In genomic region chr2:164443051-164443437, GRCm38 (mm10) we compare ENCODE assay signal across 8 mouse cellular contexts. TPM values are rescaled to one million over a fixed set of nuclear protein-coding genes. Genes with fewer than 3 reads are reported as not detected.
DNase-seq lines count a peak whose midpoint lies in the region; ATAC-seq lines count a peak whose summit lies in the region.

No protein-coding gene starts in this region.

- H3K9ac ChIP-seq in heart, embryonic 14.5 days (ENCODE audit: low read length) = peak overlapping the region; percentile 87
- peak overlapping the region; percentile 54 for H3K9ac ChIP-seq in liver, embryonic 16.5 days (ENCODE audit: low read depth, low read length)
- peak overlapping the region; percentile 59 for H3K9ac ChIP-seq in neural tube, embryonic 12.5 days
- peak overlapping the region; percentile 57 for H3K9ac ChIP-seq in stomach, embryonic 15.5 days

- H3K27ac ChIP-seq in forebrain, embryonic 10.5 days = peak overlapping the region; percentile 88
- peak overlapping the region; percentile 72 to 74 for H3K27ac ChIP-seq in heart, embryonic 14.5 days (replicated peaks in 1 of 2; ENCODE audit: control insufficient read depth in 1 of 2, insufficient read depth in 1 of 2, low read depth in 2 of 2, low read length in 2 of 2)
- H3K27ac ChIP-seq in liver, embryonic 16.5 days (ENCODE audit: low read length) = peak overlapping the region; percentile 18; the same call in 1 of the 2 replicates
- no peak overlapping the region for H3K27ac ChIP-seq in neural tube, embryonic 12.5 days
- peak overlapping the region; percentile 86 for H3K27ac ChIP-seq in stomach, embryonic 15.5 days

- peaks cover 45% of the 10 kb centered on the region for H3K27me3 ChIP-seq in forebrain, embryonic 10.5 days (ENCODE audit: poor library complexity, severe bottlenecking)
- H3K27me3 ChIP-seq in heart, embryonic 14.5 days (ENCODE audit: control insufficient read depth, insufficient read depth, low read length) = no peaks in the 10 kb centered on the region
- H3K27me3 ChIP-seq in liver, embryonic 16.5 days (ENCODE audit: control insufficient read depth, insufficient read depth, low read depth, low read length) = peaks cover 21% of the 10 kb centered on the region
- peaks cover 17% of the 10 kb centered on the region for H3K27me3 ChIP-seq in neural tube, embryonic 12.5 days (replicated peaks)
- no peaks in the 10 kb centered on the region for H3K27me3 ChIP-seq in stomach, embryonic 15.5 days (replicated peaks)

- H3K4me3 ChIP-seq in forebrain, embryonic 10.5 days = peak overlapping the region; percentile 76
- H3K4me3 ChIP-seq in heart, embryonic 14.5 days (ENCODE audit: control insufficient read depth in 1 of 2, insufficient read depth in 1 of 2, low read depth in 1 of 2, low read length in 2 of 2) = peak overlapping the region; percentile 67 to 68
- peak overlapping the region; percentile 57 for H3K4me3 ChIP-seq in liver, embryonic 16.5 days (ENCODE audit: low read depth, low read length)
- H3K4me3 ChIP-seq in neural tube, embryonic 12.5 days = peak overlapping the region; percentile 48
- H3K4me3 ChIP-seq in stomach, embryonic 15.5 days (replicated peaks) = peak overlapping the region; percentile 57

- no peaks in the 10 kb centered on the region; the same call in 1 of the 2 replicates for H3K36me3 ChIP-seq in forebrain, embryonic 10.5 days (replicated peaks)
- H3K36me3 ChIP-seq in heart, embryonic 14.5 days (ENCODE audit: control insufficient read depth, insufficient read depth, low read length) = no peaks in the 10 kb centered on the region
- H3K36me3 ChIP-seq in liver, embryonic 16.5 days (ENCODE audit: control insufficient read depth, insufficient read depth) = no peaks in the 10 kb centered on the region
- H3K36me3 ChIP-seq in neural tube, embryonic 12.5 days = no peaks in the 10 kb centered on the region
- H3K36me3 ChIP-seq in stomach, embryonic 15.5 days = no peaks in the 10 kb centered on the region

- peaks cover 47% of the 10 kb centered on the region for H3K4me1 ChIP-seq in forebrain, embryonic 10.5 days
- peaks cover 16 to 44% of the 10 kb centered on the region in 2 experiments for H3K4me1 ChIP-seq in heart, embryonic 14.5 days (ENCODE audit: control insufficient read depth in 2 of 2, insufficient read depth in 2 of 2, low read length in 2 of 2)
- H3K4me1 ChIP-seq in liver, embryonic 16.5 days (ENCODE audit: control insufficient read depth, low read depth, low read length) = no peaks in the 10 kb centered on the region; the same call in none of the 2 replicates
- peaks cover 19% of the 10 kb centered on the region for H3K4me1 ChIP-seq in neural tube, embryonic 12.5 days
- peaks cover 40% of the 10 kb centered on the region for H3K4me1 ChIP-seq in stomach, embryonic 15.5 days

- WGBS in forebrain, embryonic 10.5 days = under 1% methylated on average over 26 of the region's 26 CpGs
- under 1% methylated on average over 25 of the region's 26 CpGs for WGBS in heart, embryonic 14.5 days
- WGBS in liver, embryonic 16.5 days (ENCODE audit: insufficient replicate concordance) = 1% methylated on average over 22 of the region's 26 CpGs
- WGBS in neural tube, embryonic 12.5 days = under 1% methylated on average over 26 of the region's 26 CpGs
- under 1% methylated on average over 26 of the region's 26 CpGs for WGBS in stomach, embryonic 15.5 days

- peak; percentile 84 for ATAC-seq in heart, embryonic 14.5 days (ENCODE audit: insufficient number of reproducible peaks, insufficient read depth, low FRiP score, low read depth)
- ATAC-seq in liver, embryonic 16.5 days (ENCODE audit: low read depth) = peak; percentile 87
- ATAC-seq in neural tube, embryonic 12.5 days (ENCODE audit: low FRiP score, low read depth) = peak; percentile 94
- peak; percentile 92 for ATAC-seq in stomach, embryonic 15.5 days (ENCODE audit: insufficient read depth, low FRiP score, low read depth)

- peak; percentile 96 for DNase-seq in 3134 (ENCODE audit: extremely low read depth, insufficient read length, low spot score)
- DNase-seq in adrenal gland, adult 18-20 months (ENCODE audit: low spot score in 2 of 2) = peak; percentile 91 to 95
- peak; percentile 78 for DNase-seq in forebrain, embryonic 10.5 days (ENCODE audit: extremely low spot score, low spot score)
- DNase-seq in kidney, postnatal 10 days = peak; percentile 94

- H3K9me3 ChIP-seq in forebrain, embryonic 10.5 days = no peaks in the 10 kb centered on the region
- no peaks in the 10 kb centered on the region for H3K9me3 ChIP-seq in heart, embryonic 14.5 days (ENCODE audit: control insufficient read depth, low read length)
- H3K9me3 ChIP-seq in liver, embryonic 16.5 days (replicated peaks; ENCODE audit: control insufficient read depth, low read length) = no peaks in the 10 kb centered on the region
- no peaks in the 10 kb centered on the region for H3K9me3 ChIP-seq in neural tube, embryonic 12.5 days
- no peaks in the 10 kb centered on the region for H3K9me3 ChIP-seq in stomach, embryonic 15.5 days

- H3K4me2 ChIP-seq in heart, embryonic 14.5 days (ENCODE audit: low read length) = peak overlapping the region; percentile 86
- H3K4me2 ChIP-seq in liver, embryonic 16.5 days (ENCODE audit: low read depth, low read length) = peak overlapping the region; percentile 52
- peak overlapping the region; percentile 92 for H3K4me2 ChIP-seq in neural tube, embryonic 12.5 days (replicated peaks)
- H3K4me2 ChIP-seq in stomach, embryonic 15.5 days = peak overlapping the region; percentile 73

RNA-seq across cellular contexts. Expression of gene Sdc4, which starts 0.6 kb away (rescaled TPM):
- total RNA-seq in adrenal gland, adult 18-20 months (2021) = 100 to 1,000 TPM; 133 to 150 TPM
- polyA plus RNA-seq in forebrain, embryonic 10.5 days (2016; fragmentation: Nextera tagmentation; extraction: Ambion mirVana) = 19.6 and 22.7 TPM in 2 replicates
- polyA plus RNA-seq in heart, embryonic 14.5 days (2014; fragmentation: Nextera tagmentation; extraction: Ambion mirVana) = 33.5 and 40.1 TPM in 2 replicates
- polyA plus RNA-seq in liver, embryonic 16.5 days (2015; fragmentation: Nextera tagmentation; extraction: Ambion mirVana) = 70.1 and 72.5 TPM in 2 replicates
- polyA plus RNA-seq in neural tube, embryonic 12.5 days (2016; fragmentation: Nextera tagmentation; extraction: Ambion mirVana) = 9.7 and 11.7 TPM in 2 replicates
- 132 and 135 TPM in 2 replicates for polyA plus RNA-seq in stomach, embryonic 15.5 days (2015; fragmentation: Nextera tagmentation; extraction: Ambion mirVana)

RNA-seq across cellular contexts. Expression of gene Sys1, which starts 13.7 kb away (rescaled TPM):
- total RNA-seq in adrenal gland, adult 18-20 months (2021) = 10 to 100 TPM; 28.7 to 33.3 TPM
- 57.9 and 59.5 TPM in 2 replicates for polyA plus RNA-seq in forebrain, embryonic 10.5 days (2016; fragmentation: Nextera tagmentation; extraction: Ambion mirVana)
- polyA plus RNA-seq in heart, embryonic 14.5 days (2014; fragmentation: Nextera tagmentation; extraction: Ambion mirVana) = 45.7 and 47.6 TPM in 2 replicates
- 24.5 and 24.8 TPM in 2 replicates for polyA plus RNA-seq in liver, embryonic 16.5 days (2015; fragmentation: Nextera tagmentation; extraction: Ambion mirVana)
- polyA plus RNA-seq in neural tube, embryonic 12.5 days (2016; fragmentation: Nextera tagmentation; extraction: Ambion mirVana) = 72.8 and 82.7 TPM in 2 replicates
- polyA plus RNA-seq in stomach, embryonic 15.5 days (2015; fragmentation: Nextera tagmentation; extraction: Ambion mirVana) = 60.6 and 61.8 TPM in 2 replicates

RNA-seq across cellular contexts. Expression of gene Gm20458, which starts 17.7 kb away (rescaled TPM):
- 1 to 10 TPM in 1 of 2 experiments, not detected in 1; 5.7 TPM for total RNA-seq in adrenal gland, adult 18-20 months (2021)
- 2.0 and 3.0 TPM in 2 replicates for polyA plus RNA-seq in forebrain, embryonic 10.5 days (2016; fragmentation: Nextera tagmentation; extraction: Ambion mirVana)
- 8.0 and 16.3 TPM in 2 replicates for polyA plus RNA-seq in heart, embryonic 14.5 days (2014; fragmentation: Nextera tagmentation; extraction: Ambion mirVana)
- polyA plus RNA-seq in liver, embryonic 16.5 days (2015; fragmentation: Nextera tagmentation; extraction: Ambion mirVana) = 4.6 and 5.6 TPM in 2 replicates
- polyA plus RNA-seq in neural tube, embryonic 12.5 days (2016; fragmentation: Nextera tagmentation; extraction: Ambion mirVana) = 6.0 and 6.5 TPM in 2 replicates
- polyA plus RNA-seq in stomach, embryonic 15.5 days (2015; fragmentation: Nextera tagmentation; extraction: Ambion mirVana) = 17.9 and 18.1 TPM in 2 replicates

RNA-seq across cellular contexts. Expression of gene Trp53tg5, which starts 30.5 kb away (rescaled TPM):
- total RNA-seq in adrenal gland, adult 18-20 months (2021) = not detected
- polyA plus RNA-seq in forebrain, embryonic 10.5 days (2016; fragmentation: Nextera tagmentation; extraction: Ambion mirVana) = not detected in 2 replicates
- polyA plus RNA-seq in heart, embryonic 14.5 days (2014; fragmentation: Nextera tagmentation; extraction: Ambion mirVana) = not detected in 2 replicates
- not detected in 2 replicates for polyA plus RNA-seq in liver, embryonic 16.5 days (2015; fragmentation: Nextera tagmentation; extraction: Ambion mirVana)
- not detected in 2 replicates for polyA plus RNA-seq in neural tube, embryonic 12.5 days (2016; fragmentation: Nextera tagmentation; extraction: Ambion mirVana)
- polyA plus RNA-seq in stomach, embryonic 15.5 days (2015; fragmentation: Nextera tagmentation; extraction: Ambion mirVana) = 0.14 TPM in 1 of 2 replicates, not detected in the other

RNA-seq across cellular contexts. Expression of gene Matn4, which starts 38.1 kb away (rescaled TPM):
- total RNA-seq in adrenal gland, adult 18-20 months (2021) = 1 to 10 TPM in 1 of 2 experiments, under 1 TPM in 1; 0.76 to 1.7 TPM
- polyA plus RNA-seq in forebrain, embryonic 10.5 days (2016; fragmentation: Nextera tagmentation; extraction: Ambion mirVana) = not detected in 2 replicates
- polyA plus RNA-seq in heart, embryonic 14.5 days (2014; fragmentation: Nextera tagmentation; extraction: Ambion mirVana) = 0.97 and 1.4 TPM in 2 replicates
- polyA plus RNA-seq in liver, embryonic 16.5 days (2015; fragmentation: Nextera tagmentation; extraction: Ambion mirVana) = 0.09 and 0.12 TPM in 2 replicates
- 8.2 and 9.0 TPM in 2 replicates for polyA plus RNA-seq in neural tube, embryonic 12.5 days (2016; fragmentation: Nextera tagmentation; extraction: Ambion mirVana)
- 12.4 and 14.7 TPM in 2 replicates for polyA plus RNA-seq in stomach, embryonic 15.5 days (2015; fragmentation: Nextera tagmentation; extraction: Ambion mirVana)
